Mouse (Mus musculus) neural tube, embryonic 12.5 days (tissue): ENCODE data around the gene Coa7. TPM values are rescaled to one million over a fixed set of nuclear protein-coding genes. Genes with fewer than 3 reads are reported as not detected.
A peak's percentile ranks its signal among the peaks of the same experiment; 100 is the strongest.

Experiments used
- ATAC-seq: fragments of 200-750 bp; cut with Nextera tagmentation; 2 replicates; pipeline ENCODE4 v1.8.0; 2017; ENCODE audit warnings: low read depth, mild to moderate bottlenecking, moderate TSS enrichment, moderate library complexity; ENCODE audit not compliant: low FRiP score
- H3K27ac ChIP-seq: fragments of 300-500 bp; sonication (generic); 2 replicates; pipeline ENCODE4 v1.5.1; 2016
- H3K27me3 ChIP-seq: fragments of 300-500 bp; sonication (generic); replicated peaks from 2 replicates; pipeline ENCODE4 v1.6.1; 2016; ENCODE audit warnings: mild to moderate bottlenecking
- H3K36me3 ChIP-seq: fragments of 300-500 bp; sonication (generic); 2 replicates; pipeline ENCODE4 v1.6.1; 2016; ENCODE audit warnings: mild to moderate bottlenecking
- H3K4me1 ChIP-seq: fragments of 300-500 bp; sonication (generic); 2 replicates; pipeline ENCODE4 v1.6.1; 2016
- H3K4me2 ChIP-seq: fragments of 300-500 bp; sonication (generic); replicated peaks from 2 replicates; pipeline ENCODE4 v1.6.1; 2016; ENCODE audit warnings: mild to moderate bottlenecking
- H3K4me3 ChIP-seq: fragments of 300-500 bp; sonication (generic); 2 replicates; pipeline ENCODE4 v1.5.1; 2016
- H3K9ac ChIP-seq: fragments of 300-500 bp; sonication (generic); 2 replicates; pipeline ENCODE4 v1.6.1; 2016; ENCODE audit warnings: mild to moderate bottlenecking
- H3K9me3 ChIP-seq: fragments of 300-500 bp; sonication (generic); 2 replicates; pipeline ENCODE4 v1.6.1; 2016; ENCODE audit warnings: mild to moderate bottlenecking
- WGBS: fragments of 180-500 bp; shearing (Covaris S2); methylation state at CpG from one replicate; pipeline ENCODE4 v1.1.7; 2016; 5-methylcytosine and 5-hydroxymethylcytosine counted together
- polyA plus RNA-seq: library from polyadenylated mRNA; unstranded; fragments of >200 nt; fragmentation: Nextera tagmentation; extraction: Ambion mirVana; gene quantifications from 2 replicates; pipeline ENCODE4 v1.2.1, GENCODE M21; 2016

The Coa7 gene
- polyA plus RNA-seq, 1 experiment from 2014 or later, result 54.8 TPM

DNA sequence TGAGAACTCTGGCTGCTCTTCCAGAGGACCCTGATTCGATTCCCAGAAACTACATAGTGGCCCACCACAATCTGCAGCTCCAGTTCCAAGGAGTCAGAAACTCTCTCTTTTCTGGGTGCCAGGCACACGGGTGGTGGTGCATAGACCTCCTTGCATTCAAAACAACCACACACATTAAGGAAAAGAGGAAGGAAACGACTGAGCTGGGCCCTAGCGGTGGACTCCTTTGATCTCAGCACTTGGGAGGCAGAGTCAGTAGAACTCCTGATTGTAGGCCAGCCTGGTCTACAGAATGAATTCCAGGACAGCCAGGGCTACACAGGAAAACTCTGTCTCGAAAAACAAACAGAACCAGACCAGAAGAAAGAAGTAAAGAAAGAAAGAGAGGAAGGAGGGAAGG lies 4.4 kb upstream of the Coa7 start:
- Histone ChIP-seq H3K4me3 (no peak overlapping the region), H3K36me3 (no peaks in the 10 kb centered on the region), H3K4me1 (peaks cover 4% of the 10 kb centered on the region; the same call in 1 of the 2 replicates), H3K9ac (no peak overlapping the region), H3K27me3 (no peaks in the 10 kb centered on the region), H3K27ac (no peak overlapping the region), H3K9me3 (no peaks in the 10 kb centered on the region), H3K4me2 (no peak overlapping the region)
- ATAC-seq, result no peak
- 76% methylated on average over 5 of the region's 5 CpGs for WGBS

DNA sequence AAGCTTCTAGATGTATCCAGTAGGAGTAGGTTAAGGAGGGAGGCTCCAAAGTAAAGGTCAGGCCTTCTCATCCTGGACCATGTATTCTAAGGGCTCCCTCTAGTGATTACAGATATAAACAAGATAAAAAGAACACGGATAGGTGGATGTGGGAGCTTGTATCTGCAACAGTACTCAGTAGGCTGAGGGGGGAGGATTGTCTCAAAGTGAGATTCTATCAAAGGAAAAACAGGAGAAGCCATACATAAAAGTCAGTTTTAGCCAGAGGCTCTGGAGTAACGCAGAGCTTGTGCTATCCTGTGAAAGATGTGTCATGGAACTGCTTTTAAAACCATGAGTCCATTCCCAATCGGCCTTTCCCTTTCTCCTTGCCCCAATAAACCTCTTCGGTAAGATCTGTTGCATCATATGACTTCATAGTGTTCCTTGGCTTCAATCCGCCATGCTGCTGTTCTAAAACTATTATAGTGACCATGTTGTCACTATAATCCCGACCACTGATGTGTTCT lies 815 bp upstream of the Coa7 start:
- WGBS, result 42% methylated on average over 6 of the region's 6 CpGs
- Histone ChIP-seq H3K27ac (peak overlapping the region; percentile 1; the same call in 1 of the 2 replicates), H3K9ac (peak overlapping the region; percentile 53), H3K36me3 (peaks cover 5% of the 10 kb centered on the region), H3K4me3 (peak overlapping the region; percentile 68; the same call in 1 of the 2 replicates), H3K4me1 (peaks cover 6% of the 10 kb centered on the region; the same call in 1 of the 2 replicates), H3K4me2 (peak overlapping the region; percentile 62), H3K9me3 (no peaks in the 10 kb centered on the region), H3K27me3 (no peaks in the 10 kb centered on the region)
- ATAC-seq, result peak; percentile 38

DNA sequence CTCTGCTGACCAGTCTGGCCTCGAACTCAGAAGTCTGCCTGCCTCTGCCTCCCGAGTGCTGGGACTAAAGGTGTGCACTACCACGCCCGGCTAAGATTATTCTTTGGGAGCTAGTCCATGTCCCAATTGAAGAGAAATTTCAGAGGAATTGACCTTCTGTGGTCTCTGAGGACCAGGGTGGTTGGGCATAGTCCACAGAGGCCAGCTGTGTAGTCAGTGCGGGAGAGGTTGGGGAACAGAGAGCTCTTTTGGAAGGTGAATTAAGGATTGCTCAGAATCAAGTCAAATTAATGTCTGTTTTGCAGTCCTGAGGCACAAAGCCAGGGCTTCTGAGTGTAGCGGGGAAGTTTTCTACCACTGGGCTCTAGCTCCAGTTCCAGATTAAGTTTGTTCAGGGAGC lies 1.9 kb downstream of the Coa7 start:
- peaks cover 6% of the 10 kb centered on the region; the same call in 1 of the 2 replicates for H3K4me1 ChIP-seq
- H3K4me3 ChIP-seq, result no peak overlapping the region
- ATAC-seq, result no peak
- peaks cover 24% of the 10 kb centered on the region for H3K36me3 ChIP-seq
- H3K27ac ChIP-seq, result no peak overlapping the region
- H3K4me2 ChIP-seq, result no peak overlapping the region
- WGBS, result 97% methylated on average over 6 of the region's 6 CpGs
- no peak overlapping the region for H3K9ac ChIP-seq
- no peaks in the 10 kb centered on the region for H3K9me3 ChIP-seq
- no peaks in the 10 kb centered on the region for H3K27me3 ChIP-seq

DNA sequence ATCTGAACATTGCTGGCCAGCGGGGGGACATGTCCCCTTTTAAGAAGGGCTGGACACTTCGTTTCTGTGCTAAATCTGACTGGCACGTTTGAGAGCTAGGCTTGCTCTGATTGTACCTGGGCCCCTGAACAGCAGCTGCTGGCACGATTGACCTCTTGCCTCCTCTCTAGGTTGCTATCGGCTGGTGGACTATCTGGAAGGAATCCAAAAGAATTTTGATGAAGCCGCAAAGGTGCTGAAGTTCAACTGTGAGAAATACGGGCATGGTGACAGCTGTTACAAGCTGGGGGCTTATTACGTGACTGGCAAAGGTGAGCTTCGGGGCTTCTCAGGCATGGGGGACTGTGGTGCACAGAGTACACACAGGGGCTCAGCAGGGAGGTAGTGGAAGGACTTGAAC lies 4.1 kb downstream of the Coa7 start:
- H3K27ac ChIP-seq, result no peak overlapping the region
- no peaks in the 10 kb centered on the region for H3K27me3 ChIP-seq
- H3K4me1 ChIP-seq, result peaks cover 6% of the 10 kb centered on the region; the same call in 1 of the 2 replicates
- H3K9me3 ChIP-seq, result no peaks in the 10 kb centered on the region
- H3K9ac ChIP-seq, result no peak overlapping the region
- H3K4me2 ChIP-seq, result no peak overlapping the region
- 91% methylated on average over 9 of the region's 9 CpGs for WGBS
- no peak overlapping the region for H3K4me3 ChIP-seq
- H3K36me3 ChIP-seq, result peaks cover 40% of the 10 kb centered on the region
- ATAC-seq, result no peak

DNA sequence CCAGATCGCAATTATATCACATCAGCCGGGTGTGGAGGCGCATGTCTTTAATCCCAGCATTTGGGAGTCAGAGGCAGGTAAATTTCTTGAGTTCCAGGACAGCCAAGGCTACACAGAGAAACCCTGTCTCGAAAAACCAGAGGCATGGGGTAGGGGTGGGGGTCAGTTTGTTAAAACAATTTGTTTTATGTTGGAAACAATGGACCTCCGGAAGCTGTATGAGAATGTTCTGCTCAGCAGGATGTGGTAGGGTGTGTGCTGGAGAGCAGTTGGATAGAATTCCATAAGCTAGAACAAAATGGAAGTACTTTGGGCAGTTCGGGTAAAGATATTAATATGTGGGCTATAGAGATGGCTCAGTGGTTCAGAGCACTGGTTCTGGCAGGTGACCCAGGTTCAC lies 7.5 kb downstream of the Coa7 start:
- no peak for ATAC-seq
- Histone ChIP-seq H3K9me3 (no peaks in the 10 kb centered on the region), H3K36me3 (peaks cover 53% of the 10 kb centered on the region), H3K4me1 (0 out of 2 replicates have a peak, but pooled peaks cover 6% of the 10 kb centered on the region), H3K9ac (no peak overlapping the region), H3K27me3 (no peaks in the 10 kb centered on the region), H3K4me3 (no peak overlapping the region), H3K27ac (no peak overlapping the region), H3K4me2 (no peak overlapping the region)
- 94% methylated on average over 6 of the region's 6 CpGs for WGBS

DNA sequence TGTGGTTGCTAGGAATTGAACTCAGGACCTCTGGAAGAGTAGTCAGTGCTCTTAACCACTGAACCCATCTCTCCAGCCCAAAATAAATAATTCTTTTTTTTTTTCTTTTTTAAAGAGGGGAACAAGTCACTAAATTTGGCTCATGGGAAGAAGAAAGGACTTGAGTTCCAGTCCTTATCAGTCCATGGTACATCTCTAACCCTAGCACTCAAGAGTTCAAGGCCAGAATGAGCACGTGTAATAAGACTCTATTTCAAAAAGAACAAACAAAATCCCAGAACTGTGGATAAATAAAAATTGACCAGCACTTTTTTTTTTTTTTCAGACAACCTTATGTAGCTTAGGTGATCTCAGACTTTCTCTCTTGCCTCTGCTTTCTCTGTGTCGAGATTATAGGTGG lies 8.8 kb downstream of the Coa7 start:
- Histone ChIP-seq H3K9me3 (no peaks in the 10 kb centered on the region), H3K27me3 (no peaks in the 10 kb centered on the region), H3K4me2 (no peak overlapping the region), H3K4me3 (no peak overlapping the region), H3K36me3 (peaks cover 50% of the 10 kb centered on the region), H3K9ac (no peak overlapping the region), H3K4me1 (0 out of 2 replicates have a peak, but pooled peaks cover 6% of the 10 kb centered on the region), H3K27ac (no peak overlapping the region)
- no peak for ATAC-seq
- WGBS, result 86% methylated on average over 2 of the region's 2 CpGs

DNA sequence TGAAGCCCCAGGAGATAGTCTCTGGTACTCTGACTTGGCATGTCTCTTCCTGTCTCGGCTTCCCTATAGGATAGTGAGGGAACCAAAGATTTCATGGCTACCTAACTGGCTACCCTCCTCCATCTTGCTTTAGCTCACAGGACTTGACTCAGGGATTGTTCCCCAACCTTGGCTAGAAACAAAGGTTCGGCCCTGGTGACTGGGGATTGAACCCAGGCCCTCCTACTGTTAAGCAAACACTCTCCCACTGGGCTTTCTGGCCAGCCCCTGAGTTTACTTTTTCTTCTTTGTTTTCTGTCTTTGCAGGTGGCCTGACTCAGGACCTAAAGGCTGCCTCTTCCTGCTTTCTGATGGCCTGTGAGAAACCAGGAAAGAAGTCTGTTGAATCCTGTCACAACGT lies 9.9 kb downstream of the Coa7 start:
- no peaks in the 10 kb centered on the region for H3K27me3 ChIP-seq
- no peak overlapping the region for H3K9ac ChIP-seq
- H3K4me2 ChIP-seq, result no peak overlapping the region
- H3K4me1 ChIP-seq, result 0 out of 2 replicates have a peak, but pooled peaks cover 6% of the 10 kb centered on the region
- H3K4me3 ChIP-seq, result no peak overlapping the region
- ATAC-seq, result no peak
- WGBS, result 40% methylated on average over 3 of the region's 3 CpGs
- no peak overlapping the region for H3K27ac ChIP-seq
- peaks cover 46% of the 10 kb centered on the region for H3K36me3 ChIP-seq
- no peaks in the 10 kb centered on the region for H3K9me3 ChIP-seq

DNA sequence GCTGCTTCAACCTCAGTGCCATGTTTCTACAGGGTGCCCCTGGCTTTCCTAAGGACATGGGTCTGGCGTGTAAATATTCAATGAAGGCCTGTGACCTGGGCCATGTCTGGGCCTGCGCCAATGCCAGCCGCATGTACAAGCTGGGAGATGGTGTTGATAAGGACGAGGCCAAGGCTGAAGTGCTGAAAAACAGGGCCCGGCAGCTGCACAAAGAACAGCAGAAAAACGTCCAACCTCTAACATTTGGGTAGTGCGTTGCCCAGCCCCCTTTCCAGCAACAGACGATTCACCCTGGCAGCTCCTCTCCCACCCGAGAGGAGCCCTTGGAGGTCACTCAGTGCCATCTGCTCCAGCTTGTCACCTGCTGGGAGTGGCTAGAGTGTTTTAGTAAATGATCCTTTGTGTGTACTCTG lies 10.4 kb downstream of the Coa7 start:
- WGBS, result 66% methylated on average over 9 of the region's 9 CpGs
- H3K4me2 ChIP-seq, result no peak overlapping the region
- peaks cover 42% of the 10 kb centered on the region for H3K36me3 ChIP-seq
- H3K9ac ChIP-seq, result no peak overlapping the region
- H3K4me3 ChIP-seq, result no peak overlapping the region
- H3K27me3 ChIP-seq, result no peaks in the 10 kb centered on the region
- no peak overlapping the region for H3K27ac ChIP-seq
- H3K4me1 ChIP-seq, result 0 out of 2 replicates have a peak, but pooled peaks cover 6% of the 10 kb centered on the region
- no peaks in the 10 kb centered on the region for H3K9me3 ChIP-seq
- no peak for ATAC-seq

DNA sequence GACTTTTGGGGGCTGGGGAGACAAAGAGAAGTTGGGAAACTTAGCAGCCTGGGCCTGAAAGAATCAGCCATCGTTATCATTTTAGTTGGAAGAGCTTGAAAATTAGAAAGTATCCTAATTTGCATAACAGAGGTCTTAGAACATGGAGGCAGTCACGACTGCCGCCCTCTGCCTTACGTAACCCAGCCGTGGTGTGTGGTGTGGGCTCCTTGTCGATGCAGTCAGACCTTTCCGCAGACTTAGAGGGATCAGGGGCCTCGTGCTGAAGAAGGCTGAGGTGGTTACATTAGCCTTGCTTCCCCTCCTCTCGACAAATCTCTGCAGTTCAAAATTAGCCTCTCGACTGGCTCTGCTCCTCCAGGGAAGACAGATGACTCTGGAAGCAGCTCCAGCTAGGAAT lies 10.9 kb downstream of the Coa7 start:
- no peak overlapping the region for H3K4me2 ChIP-seq
- H3K27ac ChIP-seq, result no peak overlapping the region
- peaks cover 38% of the 10 kb centered on the region for H3K36me3 ChIP-seq
- no peak overlapping the region for H3K4me3 ChIP-seq
- ATAC-seq, result no peak
- H3K27me3 ChIP-seq, result no peaks in the 10 kb centered on the region
- WGBS, result 69% methylated on average over 10 of the region's 10 CpGs
- no peak overlapping the region for H3K9ac ChIP-seq
- no peaks in the 10 kb centered on the region for H3K9me3 ChIP-seq
- H3K4me1 ChIP-seq, result 0 out of 2 replicates have a peak, but pooled peaks cover 6% of the 10 kb centered on the region

DNA sequence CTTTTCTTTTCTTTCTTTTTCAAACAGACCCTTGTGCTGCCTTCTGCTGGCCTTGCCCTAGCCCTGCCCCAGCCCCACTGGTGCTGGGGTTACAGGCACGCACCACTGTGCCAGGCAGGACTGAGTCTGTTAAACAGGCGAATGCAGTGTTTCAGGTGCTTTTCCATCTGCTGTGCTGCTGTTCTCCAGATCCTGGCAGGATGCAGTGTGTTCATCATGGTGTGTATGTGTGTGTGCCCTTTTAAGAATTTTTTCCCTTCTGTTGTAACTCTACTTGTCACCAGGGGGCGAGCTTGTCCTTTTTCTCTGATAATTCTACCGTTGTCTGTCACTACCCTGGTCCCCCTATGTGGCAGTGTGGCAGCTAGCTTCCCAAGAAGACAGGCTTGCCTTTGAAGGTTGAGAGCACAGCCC lies 11.3 kb downstream of the Coa7 start:
- Histone ChIP-seq H3K4me3 (no peak overlapping the region), H3K27me3 (no peaks in the 10 kb centered on the region), H3K27ac (no peak overlapping the region), H3K4me2 (no peak overlapping the region), H3K36me3 (peaks cover 35% of the 10 kb centered on the region), H3K9me3 (no peaks in the 10 kb centered on the region), H3K4me1 (0 out of 2 replicates have a peak, but pooled peaks cover 6% of the 10 kb centered on the region), H3K9ac (no peak overlapping the region)
- 13% methylated on average over 4 of the region's 4 CpGs for WGBS
- peak; percentile 75 for ATAC-seq

DNA sequence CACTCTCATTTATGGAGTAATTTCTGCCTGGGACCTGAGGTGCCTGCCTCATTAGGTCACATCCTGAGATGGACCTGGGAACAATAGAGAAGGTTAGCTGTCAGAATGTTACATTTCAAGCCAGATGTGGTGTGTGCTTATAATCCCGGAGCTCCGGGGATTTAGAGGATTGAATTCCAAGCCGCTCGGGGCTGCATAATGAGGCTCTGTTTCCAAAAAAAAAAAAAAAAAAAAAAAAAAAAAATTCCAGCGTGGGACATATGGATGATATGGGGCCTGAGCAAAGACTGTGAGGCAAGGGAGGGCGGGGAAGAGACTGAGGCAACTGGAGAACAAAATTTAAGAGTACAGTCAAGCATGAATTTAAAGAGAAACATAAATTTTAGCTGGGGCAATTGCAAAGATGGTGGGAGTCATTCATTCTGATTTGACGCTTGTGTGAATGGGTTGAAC lies 16.7 kb downstream of the Coa7 start:
- Histone ChIP-seq H3K27ac (no peak overlapping the region), H3K4me2 (no peak overlapping the region), H3K4me3 (no peak overlapping the region), H3K36me3 (0 out of 2 replicates have a peak, but pooled peaks cover 3% of the 10 kb centered on the region), H3K9ac (no peak overlapping the region), H3K9me3 (no peaks in the 10 kb centered on the region), H3K4me1 (peaks cover 21% of the 10 kb centered on the region), H3K27me3 (no peaks in the 10 kb centered on the region)
- 17% methylated on average over 7 of the region's 7 CpGs for WGBS
- ATAC-seq, result no peak

DNA sequence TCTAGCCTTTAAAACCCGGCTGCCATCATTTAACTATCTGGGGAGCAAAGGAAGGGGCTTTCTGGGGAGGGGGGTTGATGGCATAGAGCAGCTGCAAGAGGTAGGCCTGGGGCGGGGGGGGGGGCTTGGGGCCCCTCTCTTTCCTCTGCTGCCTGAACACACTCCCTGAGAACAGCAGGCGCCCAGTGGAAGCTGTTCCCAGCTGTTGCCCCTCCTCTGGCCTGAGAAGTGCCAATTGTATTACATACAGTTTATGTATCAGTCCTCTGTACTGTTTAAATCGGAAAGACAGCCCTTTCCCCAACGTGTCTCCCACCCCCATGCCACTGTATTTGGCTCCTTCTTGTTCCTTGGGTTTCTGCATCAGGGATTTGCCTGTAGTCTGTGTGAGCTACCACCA lies 17.9 kb downstream of the Coa7 start:
- no peak overlapping the region for H3K9ac ChIP-seq
- H3K36me3 ChIP-seq, result no peaks in the 10 kb centered on the region
- H3K27me3 ChIP-seq, result no peaks in the 10 kb centered on the region
- no peak overlapping the region for H3K4me3 ChIP-seq
- no peak overlapping the region for H3K4me2 ChIP-seq
- H3K27ac ChIP-seq, result no peak overlapping the region
- WGBS, result 34% methylated on average over 5 of the region's 5 CpGs
- H3K9me3 ChIP-seq, result no peaks in the 10 kb centered on the region
- no peak for ATAC-seq
- peaks cover 33% of the 10 kb centered on the region for H3K4me1 ChIP-seq

DNA sequence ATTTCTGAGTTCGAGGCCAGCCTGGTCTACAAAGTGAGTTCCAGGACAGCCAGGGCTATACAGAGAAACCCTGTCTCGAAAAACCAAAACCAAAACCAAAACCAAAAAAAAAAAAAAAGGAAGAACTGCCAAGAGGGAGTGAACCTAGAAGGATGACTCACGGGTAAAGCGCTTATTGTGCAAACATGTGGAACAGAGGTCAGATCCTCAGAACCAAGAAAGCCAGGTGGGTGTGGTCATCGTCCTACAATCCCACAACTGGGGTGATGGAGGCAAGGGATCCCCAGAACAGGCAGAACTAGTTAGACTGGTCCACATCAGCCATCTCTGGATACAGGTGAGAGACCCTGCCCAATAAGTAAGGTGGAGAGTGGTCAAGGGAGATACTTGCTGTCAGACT lies 19.2 kb downstream of the Coa7 start:
- 88% methylated on average over 5 of the region's 5 CpGs for WGBS
- no peaks in the 10 kb centered on the region for H3K9me3 ChIP-seq
- no peaks in the 10 kb centered on the region for H3K27me3 ChIP-seq
- no peak overlapping the region for H3K4me3 ChIP-seq
- H3K4me2 ChIP-seq, result no peak overlapping the region
- no peak overlapping the region for H3K27ac ChIP-seq
- ATAC-seq, result no peak
- no peaks in the 10 kb centered on the region for H3K36me3 ChIP-seq
- H3K9ac ChIP-seq, result no peak overlapping the region
- peaks cover 37% of the 10 kb centered on the region for H3K4me1 ChIP-seq
